Comparison of ENCODE assay signal across 9 mouse cellular contexts in genomic region chr10:122054535-122054934, GRCm38 (mm10). TPM values are rescaled to one million over a fixed set of nuclear protein-coding genes. Genes with fewer than 3 reads are reported as not detected.
DNase-seq lines count a peak whose midpoint lies in the region; ATAC-seq and TF ChIP-seq lines count a peak whose summit lies in the region.
"Had no signal": no experiment of that assay in that cellular context is flagged by ENCODE, and none has a peak within 500 bp of the region (broad histone marks: within the 10 kb centered on the region; RNA-seq: fewer than 3 reads in every experiment).

No protein-coding gene starts in this region.

- H3K4me1 ChIP-seq in midbrain, embryonic 10.5 days: no peaks in the 10 kb centered on the region
- H3K4me1 ChIP-seq in midbrain, embryonic 15.5 days: no peaks in the 10 kb centered on the region
- no peaks in the 10 kb centered on the region for H3K4me1 ChIP-seq in forebrain, embryonic 15.5 days
- H3K4me1 ChIP-seq in hindbrain, embryonic 13.5 days (replicated peaks): no peaks in the 10 kb centered on the region
- H3K4me1 ChIP-seq in limb, embryonic 14.5 days (ENCODE audit: control insufficient read depth, insufficient read depth, low read length): no peaks in the 10 kb centered on the region
- no peaks in the 10 kb centered on the region for H3K4me1 ChIP-seq in thymus, adult 2 months (replicated peaks; ENCODE audit: control insufficient read depth, insufficient read depth, low read length)
- H3K4me1 ChIP-seq: embryonic facial prominence, embryonic 13.5 days had no signal

- no peaks in the 10 kb centered on the region for H3K27me3 ChIP-seq in midbrain, embryonic 10.5 days (ENCODE audit: low read depth, poor library complexity, severe bottlenecking)
- H3K27me3 ChIP-seq in midbrain, embryonic 15.5 days (replicated peaks): no peaks in the 10 kb centered on the region
- H3K27me3 ChIP-seq in forebrain, embryonic 15.5 days: no peaks in the 10 kb centered on the region
- H3K27me3 ChIP-seq in hindbrain, embryonic 13.5 days: no peaks in the 10 kb centered on the region
- H3K27me3 ChIP-seq in limb, embryonic 14.5 days (ENCODE audit: control insufficient read depth, insufficient read depth, low read length): no peaks in the 10 kb centered on the region
- H3K27me3 ChIP-seq in thymus, adult 2 months (ENCODE audit: control insufficient read depth, insufficient read depth, low read length): no peaks in the 10 kb centered on the region
- H3K27me3 ChIP-seq: embryonic facial prominence, embryonic 13.5 days had no signal

- no peak for ATAC-seq in midbrain, embryonic 15.5 days (replicated peaks)
- peak; percentile 81 for ATAC-seq in forebrain, embryonic 15.5 days (replicated peaks)
- ATAC-seq in hindbrain, embryonic 13.5 days (ENCODE audit: low FRiP score): 0 out of 2 replicates have a peak, but pooled peaks have one; percentile 43
- 0 out of 2 replicates have a peak, but pooled peaks have one; percentile 50 for ATAC-seq in limb, embryonic 14.5 days (ENCODE audit: low FRiP score, low read depth)

- DNase-seq in midbrain, embryonic 10.5 days (ENCODE audit: low spot score): peak; percentile 74
- peak; percentile 38 for DNase-seq in brain, adult 2 months (ENCODE audit: low read depth, low spot score)
- peak; percentile 27 for DNase-seq in limb, embryonic 14.5 days (ENCODE audit: low spot score)
- DNase-seq in naive thymus-derived CD4-positive, alpha-beta T cell, adult 2 months (ENCODE audit: low read depth): peak; percentile 68
- DNase-seq in thymus, adult 2 months: peak; percentile 72

- H3K9ac ChIP-seq in midbrain, embryonic 15.5 days: no peak overlapping the region
- H3K9ac ChIP-seq in forebrain, embryonic 15.5 days (replicated peaks): no peak overlapping the region
- H3K9ac ChIP-seq in hindbrain, embryonic 13.5 days: no peak overlapping the region
- H3K9ac ChIP-seq in limb, embryonic 14.5 days (ENCODE audit: low read depth, low read length, severe bottlenecking): no peak overlapping the region
- H3K9ac ChIP-seq: embryonic facial prominence, embryonic 13.5 days had no signal

- H3K9me3 ChIP-seq in midbrain, embryonic 10.5 days (replicated peaks): no peaks in the 10 kb centered on the region
- no peaks in the 10 kb centered on the region for H3K9me3 ChIP-seq in midbrain, embryonic 15.5 days
- H3K9me3 ChIP-seq in forebrain, embryonic 15.5 days: no peaks in the 10 kb centered on the region
- no peaks in the 10 kb centered on the region for H3K9me3 ChIP-seq in hindbrain, embryonic 13.5 days
- no peaks in the 10 kb centered on the region for H3K9me3 ChIP-seq in limb, embryonic 14.5 days (ENCODE audit: control insufficient read depth, low read length)
- H3K9me3 ChIP-seq: embryonic facial prominence, embryonic 13.5 days had no signal

- H3K4me2 ChIP-seq in midbrain, embryonic 15.5 days: no peak overlapping the region
- H3K4me2 ChIP-seq in forebrain, embryonic 15.5 days (replicated peaks): no peak overlapping the region
- H3K4me2 ChIP-seq in hindbrain, embryonic 13.5 days: no peak overlapping the region
- no peak overlapping the region for H3K4me2 ChIP-seq in limb, embryonic 14.5 days (replicated peaks; ENCODE audit: low read depth, low read length, severe bottlenecking)
- H3K4me2 ChIP-seq: embryonic facial prominence, embryonic 13.5 days had no signal

- no peaks in the 10 kb centered on the region for H3K36me3 ChIP-seq in midbrain, embryonic 10.5 days
- no peaks in the 10 kb centered on the region for H3K36me3 ChIP-seq in midbrain, embryonic 15.5 days (replicated peaks)
- no peaks in the 10 kb centered on the region for H3K36me3 ChIP-seq in forebrain, embryonic 15.5 days
- H3K36me3 ChIP-seq in hindbrain, embryonic 13.5 days: no peaks in the 10 kb centered on the region
- no peaks in the 10 kb centered on the region for H3K36me3 ChIP-seq in limb, embryonic 14.5 days (ENCODE audit: control insufficient read depth, insufficient read depth, low read length)
- no peaks in the 10 kb centered on the region for H3K36me3 ChIP-seq in thymus, adult 2 months (ENCODE audit: control insufficient read depth, insufficient read depth, low read length)
- H3K36me3 ChIP-seq: embryonic facial prominence, embryonic 13.5 days had no signal

- peak; percentile 67; the same call in 1 of the 2 replicates for TF ChIP-seq CTCF in thymus, adult 2 months (IDR thresholded peaks at IDR 0.05; ENCODE audit: borderline replicate concordance, control insufficient read depth, extremely low read depth, insufficient read depth, low read length, poor library complexity)

- TF ChIP-seq POLR2A in limb, embryonic 14.5 days (IDR thresholded peaks at IDR 0.05; ENCODE audit: borderline replicate concordance, extremely low read depth, insufficient read depth, insufficient read length): no peak
- no peak for TF ChIP-seq POLR2A in thymus, adult 2 months (IDR thresholded peaks at IDR 0.05; ENCODE audit: control insufficient read depth, extremely low read depth, insufficient read depth, low read length, poor library complexity)

- 13% methylated on average over 8 of the region's 8 CpGs for WGBS in midbrain, embryonic 10.5 days
- WGBS in midbrain, embryonic 15.5 days: 16% methylated on average over 8 of the region's 8 CpGs
- 12% methylated on average over 8 of the region's 8 CpGs for WGBS in forebrain, embryonic 15.5 days
- WGBS in hindbrain, embryonic 13.5 days: 13% methylated on average over 8 of the region's 8 CpGs
- WGBS in limb, embryonic 14.5 days: 11% methylated on average over 8 of the region's 8 CpGs
- whole genome bisulfite sequencing in thymus, adult 2 months: 3% methylated on average over 8 of the region's 8 CpGs

- H3K27ac ChIP-seq in midbrain, embryonic 10.5 days (replicated peaks): no peak overlapping the region
- H3K27ac ChIP-seq in midbrain, embryonic 15.5 days: no peak overlapping the region
- no peak overlapping the region for H3K27ac ChIP-seq in forebrain, embryonic 15.5 days (replicated peaks)
- H3K27ac ChIP-seq in hindbrain, embryonic 13.5 days: no peak overlapping the region
- no peak overlapping the region for H3K27ac ChIP-seq in limb, embryonic 14.5 days (replicated peaks; ENCODE audit: low read depth, low read length)
- no peak overlapping the region for H3K27ac ChIP-seq in thymus, adult 2 months (ENCODE audit: control insufficient read depth, insufficient read depth, low read length)
- H3K27ac ChIP-seq: embryonic facial prominence, embryonic 13.5 days had no signal

- H3K4me3 ChIP-seq in midbrain, embryonic 10.5 days: no peak overlapping the region
- no peak overlapping the region for H3K4me3 ChIP-seq in midbrain, embryonic 15.5 days
- H3K4me3 ChIP-seq in forebrain, embryonic 15.5 days: no peak overlapping the region
- H3K4me3 ChIP-seq in hindbrain, embryonic 13.5 days: no peak overlapping the region
- H3K4me3 ChIP-seq in limb, embryonic 14.5 days (replicated peaks; ENCODE audit: low read length): no peak overlapping the region
- no peak overlapping the region for H3K4me3 ChIP-seq in thymus, adult 2 months (ENCODE audit: control insufficient read depth, insufficient read depth, low read length)
- H3K4me3 ChIP-seq: embryonic facial prominence, embryonic 13.5 days had no signal

RNA-seq across cellular contexts. Expression of gene Srgap1, which starts 7.4 kb away (rescaled TPM):
- 11.5 and 12.4 TPM in 2 replicates for polyA plus RNA-seq in midbrain, embryonic 10.5 days (2016; fragmentation: Nextera tagmentation; extraction: Ambion mirVana)
- 41.1 and 41.8 TPM in 2 replicates for polyA plus RNA-seq in midbrain, embryonic 15.5 days (2015; fragmentation: Nextera tagmentation; extraction: Ambion mirVana)
- 31.9 and 34.7 TPM in 2 replicates for polyA plus RNA-seq in forebrain, embryonic 15.5 days (2015; fragmentation: Nextera tagmentation; extraction: Ambion mirVana)
- polyA plus RNA-seq in hindbrain, embryonic 13.5 days (2015; fragmentation: Nextera tagmentation; extraction: Ambion mirVana): 39.9 and 42.0 TPM in 2 replicates
- polyA plus RNA-seq in limb, embryonic 14.5 days (2012; rRNA removed): 18.2 and 21.4 TPM in 2 replicates
- 9.6 and 13.3 TPM in 2 replicates for polyA plus RNA-seq in limb, embryonic 14.5 days (2014; fragmentation: Nextera tagmentation; extraction: Ambion mirVana)
- polyA plus RNA-seq in thymus, adult 2 months (2012; rRNA removed): 1.0 and 1.2 TPM in 2 replicates

RNA-seq across cellular contexts. Expression of gene Rxylt1, which starts 42.6 kb away (rescaled TPM):
- polyA plus RNA-seq in midbrain, embryonic 10.5 days (2016; fragmentation: Nextera tagmentation; extraction: Ambion mirVana): 32.8 and 34.7 TPM in 2 replicates
- 38.0 and 38.4 TPM in 2 replicates for polyA plus RNA-seq in midbrain, embryonic 15.5 days (2015; fragmentation: Nextera tagmentation; extraction: Ambion mirVana)
- polyA plus RNA-seq in forebrain, embryonic 15.5 days (2015; fragmentation: Nextera tagmentation; extraction: Ambion mirVana): 32.7 and 33.1 TPM in 2 replicates
- 38.0 and 38.5 TPM in 2 replicates for polyA plus RNA-seq in hindbrain, embryonic 13.5 days (2015; fragmentation: Nextera tagmentation; extraction: Ambion mirVana)
- polyA plus RNA-seq in limb, embryonic 14.5 days (2012; rRNA removed): 18.1 and 25.5 TPM in 2 replicates
- 64.1 and 64.9 TPM in 2 replicates for polyA plus RNA-seq in limb, embryonic 14.5 days (2014; fragmentation: Nextera tagmentation; extraction: Ambion mirVana)
- polyA plus RNA-seq in thymus, adult 2 months (2012; rRNA removed): 4.0 and 4.6 TPM in 2 replicates
